Mouse (Mus musculus) spleen, postnatal 36 days (tissue): ENCODE data around the gene Smim1.

Source experiments
- DNase-seq, 2 experiments: peaks; one replicate each; pipeline ENCODE4 v3.0.0; 2022; ENCODE audit warnings: low spot score in 2 of 2, mixed read lengths in 1 of 2

Smim1 gene

DNA sequence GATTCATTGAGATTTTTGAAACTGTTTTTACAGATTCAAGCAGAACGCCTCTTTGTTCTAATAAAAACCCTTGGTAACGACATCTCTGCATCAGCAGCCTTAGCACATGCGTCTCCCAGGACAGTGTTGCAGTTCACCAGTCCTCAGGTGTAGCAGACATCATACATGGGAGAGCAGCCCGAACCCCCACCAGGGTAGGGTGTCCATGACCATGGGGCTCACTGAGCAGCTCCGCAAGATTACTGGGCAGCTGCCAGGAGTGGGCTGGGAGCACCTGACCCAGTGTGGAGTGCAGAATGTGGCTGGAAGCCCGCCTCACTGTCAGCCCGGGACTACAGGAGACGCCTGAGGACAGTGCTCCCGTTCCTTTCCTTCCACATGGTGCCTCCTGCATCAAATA lies 4.6 kb downstream of the Smim1 start:
- no peak for DNase-seq

- peak; percentile 24 to 36 for DNase-seq
Measured at GRCm38 (mm10) chr4:154019571-154019970, 6.5 kb downstream of the Smim1 start.

GRCm38 (mm10) chr4:154015476-154015875 lies 10.6 kb downstream of the Smim1 start:
- no peak for DNase-seq

- no peak for DNase-seq
Measured at GRCm38 (mm10) chr4:154012132-154012882, 13.7 kb downstream of the Smim1 start.

DNA sequence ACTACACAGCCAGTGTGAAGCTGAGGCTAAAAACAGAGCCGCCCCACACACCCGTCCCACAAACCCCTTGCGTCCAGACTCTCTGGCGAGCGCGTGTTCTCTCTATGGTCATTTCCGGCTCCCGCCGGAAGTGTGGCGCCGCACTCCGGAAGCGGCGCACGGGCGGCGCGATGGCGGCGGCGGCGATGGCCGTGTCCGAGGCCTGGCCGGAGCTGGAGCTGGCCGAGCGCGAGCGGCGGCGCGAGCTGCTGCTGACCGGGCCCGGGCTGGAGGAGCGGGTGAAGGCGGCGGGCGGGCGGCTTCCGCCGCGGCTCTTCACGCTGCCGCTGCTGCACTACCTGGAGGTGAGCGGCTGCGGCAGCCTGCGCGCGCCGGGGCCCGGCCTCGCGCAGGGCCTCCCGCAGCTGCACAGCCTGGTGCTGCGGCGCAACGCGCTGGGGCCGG lies 14.4 kb downstream of the Smim1 start, which contains the start of gene Lrrc47:
Lrrc47 (plus strand) TSS at position 86 of the 444 bp plus-strand sequence.
- DNase-seq = peak; percentile 81 to 84

DNA sequence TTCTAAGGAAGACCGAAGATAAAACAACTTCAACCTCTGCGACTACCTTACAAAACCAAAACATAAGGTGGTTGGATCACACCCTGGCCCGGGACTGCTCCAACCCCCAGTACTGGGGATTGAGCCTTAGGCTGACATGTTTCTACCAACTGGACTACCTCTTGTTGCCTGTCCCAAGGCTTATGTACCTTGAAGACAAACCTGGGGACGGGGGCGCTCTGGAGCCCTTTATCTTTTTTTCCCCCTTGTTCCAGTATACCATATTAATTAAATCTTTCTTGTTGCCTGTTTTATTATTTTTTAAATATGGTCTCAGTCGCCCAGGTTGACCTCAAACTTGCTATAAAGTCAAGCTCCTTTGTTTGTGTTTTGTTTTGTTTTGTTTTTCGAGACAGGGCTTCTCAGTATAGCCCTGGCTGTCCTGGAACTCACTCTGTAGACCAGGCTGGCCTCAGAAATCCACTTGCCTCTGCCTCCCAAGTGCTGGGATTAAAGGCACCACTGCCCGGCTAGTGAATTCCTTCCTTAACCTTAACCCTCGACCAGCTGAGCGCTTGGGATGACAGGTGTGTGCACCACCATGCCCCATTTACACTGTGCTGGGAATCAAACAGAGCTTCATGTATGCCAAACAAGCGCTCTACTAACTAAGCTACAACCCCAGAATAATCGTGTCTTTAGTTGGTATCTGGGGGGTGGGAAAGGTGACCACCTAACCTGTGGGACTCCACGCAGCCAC lies 15.0 kb downstream of the Smim1 start:
- no peak for DNase-seq

DNA sequence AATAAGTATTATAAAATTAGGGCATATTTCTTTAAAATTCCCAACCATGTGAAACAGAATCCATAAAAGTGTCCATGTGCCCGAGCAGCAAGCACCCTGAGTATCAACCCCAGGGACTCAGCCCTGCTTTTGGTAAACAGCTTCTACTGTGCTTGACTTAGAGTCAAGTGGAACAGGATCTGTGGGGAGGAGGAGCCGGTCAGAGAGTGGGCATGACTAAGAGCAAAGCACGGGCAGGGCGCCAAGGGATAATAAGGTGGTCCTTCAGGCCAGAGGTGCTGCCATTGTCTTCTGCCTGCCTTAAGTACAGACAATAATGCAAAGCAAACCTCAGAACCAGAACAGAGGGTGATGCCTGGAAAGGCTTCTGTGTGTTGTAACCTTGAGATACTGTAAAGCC lies 18.3 kb downstream of the Smim1 start:
- DNase-seq = no peak

DNA sequence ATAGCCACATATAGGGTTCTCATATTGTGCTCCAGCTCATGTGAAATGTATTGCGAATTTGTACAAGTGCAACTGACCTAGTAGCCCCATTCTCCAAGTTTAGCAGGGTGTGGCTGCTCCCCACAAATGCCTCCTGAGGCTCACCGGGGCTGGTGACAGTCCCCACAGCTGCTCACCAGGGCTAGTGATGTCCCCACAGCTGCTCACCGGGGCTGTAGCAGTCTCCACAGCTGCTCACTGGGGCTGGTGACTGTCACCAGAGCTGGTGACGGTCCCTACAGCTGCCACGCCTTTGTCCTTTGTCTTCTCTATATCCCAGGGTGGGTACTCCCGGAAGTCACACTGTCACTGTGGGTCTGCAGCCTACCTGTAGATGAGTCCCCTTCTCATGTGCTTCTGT lies 19.8 kb downstream of the Smim1 start:
- DNase-seq = no peak

- DNase-seq = no peak
Measured at GRCm38 (mm10) chr4:154005488-154005887, 20.5 kb downstream of the Smim1 start.

- DNase-seq = no peak
Measured at GRCm38 (mm10) chr4:153993505-153993904, 32.5 kb downstream of the Smim1 start.

DNA sequence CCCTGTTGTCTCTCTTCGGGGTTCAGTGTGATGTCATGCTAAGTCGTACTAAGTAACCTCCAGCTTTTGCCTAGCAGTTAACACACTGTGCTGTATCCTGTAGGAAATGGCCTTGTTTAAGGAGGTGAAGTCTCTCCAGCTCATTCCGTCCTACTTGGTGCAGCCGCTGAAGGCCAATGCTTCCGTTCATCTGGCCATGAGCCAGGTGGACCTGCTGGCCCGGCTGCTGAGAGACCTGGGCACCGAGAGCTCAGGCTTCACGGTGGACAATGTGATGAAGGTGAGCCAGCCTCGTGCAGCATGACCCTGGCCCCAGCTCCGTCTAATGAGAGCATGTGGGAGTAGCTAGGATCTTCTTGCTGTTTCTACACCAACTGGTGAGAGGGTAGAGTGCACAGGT lies 33.3 kb downstream of the Smim1 start:
- DNase-seq = no peak

DNA sequence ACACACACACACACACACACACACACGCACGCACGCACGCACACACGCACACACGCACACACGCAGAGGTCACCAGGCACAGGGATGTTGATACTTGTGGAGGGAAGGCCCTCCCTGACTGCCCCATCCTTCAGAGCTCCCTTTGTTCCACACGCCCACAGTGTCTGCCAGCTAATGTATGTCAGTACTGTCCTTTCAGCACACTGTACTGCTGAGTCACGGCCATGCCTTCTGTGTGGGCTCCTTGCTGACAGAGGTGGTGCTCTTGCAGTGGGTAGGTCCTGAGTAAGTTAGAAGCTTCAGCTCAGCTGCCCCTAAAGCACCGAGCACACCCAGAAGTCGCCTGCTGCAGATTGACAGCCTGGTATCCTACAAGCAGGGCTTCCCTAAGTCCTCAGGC lies 45.6 kb downstream of the Smim1 start:
- DNase-seq = no peak

DNA sequence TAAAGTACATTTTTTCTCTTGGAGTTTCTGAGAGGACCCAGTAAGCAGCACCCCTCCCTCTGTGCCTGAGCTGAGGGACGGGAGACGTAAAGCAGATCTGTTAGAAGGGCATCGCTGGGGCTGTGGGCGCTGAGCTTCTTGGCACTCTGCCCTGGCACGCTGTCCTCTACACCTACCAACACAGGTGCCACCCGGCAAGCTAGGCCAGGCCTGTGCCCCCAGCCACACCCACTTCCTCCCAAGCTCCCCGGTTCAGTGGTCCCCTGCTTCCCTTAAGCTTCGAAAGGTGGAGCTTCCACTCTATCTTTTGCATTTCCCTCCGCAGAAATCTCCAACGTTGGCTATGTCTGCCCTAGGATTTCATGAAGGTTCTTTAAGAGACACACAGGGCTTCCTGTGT lies 46.8 kb downstream of the Smim1 start:
- peak; percentile 65 to 67 for DNase-seq

DNA sequence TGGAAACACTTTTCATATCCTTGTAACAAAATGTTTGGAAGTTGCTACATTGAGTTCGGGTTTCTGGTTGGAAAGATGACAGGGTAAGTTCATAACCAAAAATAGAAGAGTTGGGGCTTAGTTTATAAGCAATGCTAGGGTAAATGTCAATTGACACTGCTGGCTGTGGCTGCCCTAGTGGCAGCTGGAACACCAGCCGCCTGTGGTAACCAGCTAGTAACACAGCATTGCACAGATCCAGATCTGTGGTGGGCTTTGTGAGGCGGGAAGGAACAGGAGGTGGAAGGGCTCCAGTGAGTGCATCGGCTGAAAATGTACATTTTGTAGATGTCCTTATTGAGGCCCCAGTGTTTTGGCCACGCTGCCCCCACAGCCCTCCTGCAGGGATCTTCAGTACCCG lies 50.3 kb downstream of the Smim1 start:
- no peak for DNase-seq

- DNase-seq = no peak
Measured at GRCm38 (mm10) chr4:153975292-153975662, 50.8 kb downstream of the Smim1 start.

DNA sequence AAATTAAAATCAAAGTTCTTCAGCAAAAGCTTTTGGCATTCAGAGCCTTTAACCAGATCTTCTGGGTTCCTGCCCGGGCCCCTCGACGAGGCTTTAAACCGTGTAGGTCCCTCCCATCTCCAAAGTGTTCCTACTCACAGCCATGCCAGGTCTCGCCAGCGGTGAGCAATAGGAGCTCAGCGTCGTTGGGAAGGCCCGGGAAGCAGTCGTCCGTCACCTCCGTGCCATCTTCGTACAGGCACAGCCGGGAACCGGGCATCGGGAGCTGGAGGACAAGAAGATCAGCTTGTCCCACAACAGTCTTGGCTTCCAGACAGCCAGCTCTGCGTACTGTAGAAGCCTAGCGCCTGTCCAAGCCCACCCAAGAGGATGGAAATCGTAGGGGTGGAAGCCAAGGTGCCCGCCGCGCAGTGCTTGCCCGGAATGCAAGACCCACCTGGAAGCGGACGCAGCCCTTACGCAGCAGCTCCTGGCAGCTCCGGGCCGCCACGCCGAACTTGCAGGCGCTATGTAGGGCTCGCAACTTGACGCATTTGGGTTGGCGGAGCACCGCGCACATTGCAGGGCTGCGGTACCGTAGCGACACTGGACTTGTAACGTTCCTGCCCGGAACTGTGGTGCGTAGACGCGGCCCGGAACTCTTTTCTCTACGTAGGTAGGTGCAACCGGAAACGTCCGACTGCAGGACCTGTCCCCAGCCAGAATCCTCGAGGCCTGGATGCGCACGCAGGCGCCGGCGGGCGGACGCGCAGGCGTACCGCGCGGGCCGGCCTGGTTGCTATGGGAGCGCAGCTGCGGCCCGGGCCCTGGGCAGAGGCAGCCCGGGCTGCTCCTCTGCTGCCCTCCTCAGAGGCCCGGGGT lies 51.4 kb downstream of the Smim1 start, which contains the start of the genes Dffb and Cep104:
Dffb (minus strand) TSS at position 696 of the 861 bp plus-strand sequence.
Cep104 (plus strand) TSS at position 764 of the 861 bp plus-strand sequence.
- DNase-seq = peak; percentile 85 to 87
